Mouse (Mus musculus): ENCODE measurements around the gene Nat8f4. TPM values are rescaled to one million over a fixed set of nuclear protein-coding genes. Genes with fewer than 3 reads are reported as not detected.
"Not testable (repeated sequence)": the region's sequence is repeated elsewhere in the genome, so short reads cannot be mapped to it uniquely, and the experiment has no call there.

Gene Nat8f4
- total RNA-seq, 4 experiments from 2014 or later: 0.80 to 1.6 (median 1.1) TPM

- no peak for DNase-seq (ENCODE audit: low spot score)
Measured at GRCm38 (mm10) chr6:85902303-85902702, 2.4 kb downstream of the Nat8f4 start.

GRCm38 (mm10) chr6:85898596-85899475, 5.8 kb downstream of the Nat8f4 start:
- not testable (repeated sequence) for DNase-seq (ENCODE audit: low spot score)

DNA sequence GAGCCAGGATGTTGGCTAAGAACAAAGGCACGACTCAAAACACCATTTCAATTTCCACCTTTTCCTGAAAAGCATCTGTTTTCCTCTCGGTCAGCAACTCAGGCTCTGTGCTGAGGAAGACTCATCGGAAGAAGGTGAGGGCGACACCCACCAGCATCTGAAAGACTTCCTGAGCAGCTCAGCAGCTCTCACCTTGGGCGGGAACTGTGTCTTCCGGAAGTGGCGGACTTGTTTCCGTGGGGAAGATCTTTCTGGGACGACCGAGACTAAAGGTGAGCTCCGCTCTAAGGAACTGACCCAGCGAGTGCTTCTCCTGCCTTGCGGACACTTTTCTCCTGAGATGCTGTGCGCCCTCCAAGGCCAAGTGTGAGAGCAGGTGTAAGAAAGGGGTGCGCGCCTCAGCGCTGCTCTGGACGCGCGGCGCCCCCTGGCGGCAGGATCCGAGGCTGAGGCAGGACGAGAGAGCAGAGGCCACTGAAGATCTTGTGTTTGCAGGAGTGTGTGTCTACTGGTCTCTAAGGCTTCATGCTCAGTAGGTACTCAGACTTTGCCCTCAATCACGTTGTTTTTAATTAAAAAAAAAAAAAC, 9.5 kb downstream of the Nat8f4 start:
- not testable (repeated sequence) for DNase-seq (ENCODE audit: low spot score)

GRCm38 (mm10) chr6:85888961-85889360, 15.7 kb downstream of the Nat8f4 start:
- DNase-seq (ENCODE audit: low spot score): no peak

- DNase-seq (ENCODE audit: low spot score): no peak
Measured at GRCm38 (mm10) chr6:85884311-85884710, 20.4 kb downstream of the Nat8f4 start.

DNA sequence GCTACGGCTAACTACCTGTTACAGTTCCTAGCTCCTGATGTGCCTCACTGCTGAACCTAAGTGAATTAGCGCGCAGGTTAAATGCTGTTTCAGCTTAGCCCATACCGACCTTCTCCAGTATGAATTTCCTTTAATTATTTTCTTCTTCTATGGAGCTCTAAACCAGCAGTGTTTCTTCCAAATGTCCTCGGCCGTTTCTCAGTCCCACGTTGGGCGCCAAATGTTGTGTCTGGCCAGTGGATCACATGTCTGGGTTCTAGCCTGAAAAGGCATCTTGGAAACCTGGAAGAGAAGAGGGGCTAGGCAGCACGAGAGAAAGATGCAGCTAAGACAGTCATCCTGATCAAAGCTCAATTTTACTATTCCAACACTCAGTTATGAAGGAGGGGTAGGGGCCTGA, 21.4 kb downstream of the Nat8f4 start:
- not testable (repeated sequence) for DNase-seq (ENCODE audit: low spot score)

- not testable (repeated sequence) for DNase-seq (ENCODE audit: low spot score)
Measured at GRCm38 (mm10) chr6:85869006-85869405, 35.7 kb downstream of the Nat8f4 start, which contains the start of gene Nat8f2. TSS of gene Nat8f2 (minus strand) at chr6:85869158.

DNA sequence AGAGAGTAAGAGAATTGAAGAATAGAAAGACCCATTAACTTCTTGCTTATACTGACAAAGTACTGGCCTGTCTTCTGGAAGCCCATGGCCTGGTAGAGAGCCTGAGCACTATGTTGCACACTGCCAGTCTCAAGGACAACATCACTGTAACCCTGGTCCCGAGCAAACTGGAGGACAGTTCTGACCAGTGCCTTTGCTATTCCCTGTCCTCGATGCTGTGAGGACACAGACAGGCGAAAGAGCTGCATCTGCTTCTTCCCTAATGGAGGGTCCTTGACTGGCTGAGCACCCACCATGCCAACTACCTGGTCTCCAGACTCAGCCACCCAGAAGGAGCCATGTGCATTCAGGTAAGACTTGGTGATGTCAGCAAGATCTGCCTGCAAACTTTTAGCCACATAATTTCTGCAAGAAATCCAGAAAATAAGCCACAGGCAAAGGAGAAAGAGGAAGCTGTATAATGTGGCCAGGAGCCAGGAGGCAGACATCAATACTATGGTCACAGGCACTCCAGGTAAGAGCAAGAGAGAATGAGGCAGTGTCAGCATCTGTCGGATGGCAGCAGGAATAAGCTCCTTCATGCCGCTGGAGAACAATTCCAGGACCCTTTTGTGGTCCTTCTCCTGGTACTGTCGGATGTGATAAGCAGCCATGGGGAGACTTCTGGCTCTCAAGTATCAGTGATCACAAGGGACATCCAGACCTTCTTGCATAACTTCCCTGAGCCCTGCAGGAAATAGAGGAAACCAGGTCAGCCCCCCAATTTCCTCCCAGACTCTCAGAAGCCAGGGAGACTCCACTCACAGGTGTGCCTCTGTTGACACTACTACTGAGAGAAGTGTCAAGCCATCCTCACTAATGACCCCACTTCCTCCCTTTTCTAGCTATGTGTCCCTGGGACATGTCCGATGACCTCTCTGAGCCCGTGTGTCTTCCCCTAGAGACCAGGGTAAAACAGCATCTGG, 36.7 kb downstream of the Nat8f4 start:
- no peak for DNase-seq (ENCODE audit: low spot score)

DNA sequence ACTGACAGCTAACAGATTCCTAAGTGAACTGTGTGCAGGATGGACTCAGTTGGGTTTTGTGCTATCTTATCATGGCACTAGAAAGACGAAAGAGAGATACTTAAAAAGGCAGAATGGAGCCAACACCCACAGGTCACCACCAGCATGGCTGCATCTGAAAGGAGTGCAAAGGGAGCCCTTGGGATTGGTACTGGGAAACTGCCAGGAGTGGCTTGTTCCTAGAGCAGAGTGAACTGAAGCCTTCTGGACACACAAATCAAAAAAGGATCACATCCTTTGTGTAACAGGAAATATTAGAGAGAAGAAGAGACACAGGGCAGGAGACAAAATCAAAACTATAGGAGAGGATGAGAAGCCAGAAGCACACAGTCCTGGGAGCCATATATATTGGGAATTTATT, 37.7 kb downstream of the Nat8f4 start:
- not testable (repeated sequence) for DNase-seq (ENCODE audit: low spot score)

DNA sequence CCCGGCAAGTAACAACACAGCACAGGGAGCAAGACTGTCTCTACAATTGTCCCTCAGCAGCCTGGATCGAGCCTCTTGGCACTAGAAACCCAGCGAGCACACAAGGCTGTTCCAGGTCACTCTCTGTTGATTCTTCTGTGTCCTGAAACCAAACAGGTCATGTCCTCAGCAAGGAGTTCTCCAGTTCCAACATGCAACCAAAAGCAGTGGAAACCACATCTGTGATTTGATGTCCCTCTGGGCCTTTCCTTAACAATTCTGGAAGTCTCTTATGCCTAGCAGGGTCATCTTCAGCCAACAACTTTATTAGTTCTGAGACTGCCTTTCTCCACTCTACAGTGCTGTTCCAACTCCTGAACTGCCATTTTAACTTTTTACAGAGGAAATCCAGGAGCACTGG, 38.5 kb downstream of the Nat8f4 start:
- DNase-seq (ENCODE audit: low spot score): not testable (repeated sequence)

- DNase-seq (ENCODE audit: low spot score): not testable (repeated sequence)
Measured at GRCm38 (mm10) chr6:85864900-85865639, 39.6 kb downstream of the Nat8f4 start.

GRCm38 (mm10) chr6:85863840-85864239, 40.8 kb downstream of the Nat8f4 start:
- DNase-seq (ENCODE audit: low spot score): no peak

DNA sequence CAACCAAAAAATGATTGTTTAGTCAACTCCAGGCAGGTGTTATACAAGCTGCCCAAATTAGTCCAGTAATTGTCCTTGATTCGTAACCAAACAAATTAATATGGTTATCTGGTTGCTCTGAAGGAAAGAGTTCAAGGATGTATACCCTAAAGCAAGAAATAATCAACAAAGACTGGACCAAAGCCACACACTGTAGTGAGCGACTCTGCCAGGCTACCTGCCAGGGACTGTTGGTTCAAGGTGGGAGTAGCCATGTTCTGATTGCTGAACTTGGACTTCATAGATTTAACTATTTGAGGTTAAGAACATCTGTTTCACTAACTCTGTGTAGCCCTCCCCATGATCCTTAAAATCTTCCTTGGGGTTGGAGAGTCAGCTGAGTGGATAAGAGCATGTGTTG, 41.5 kb downstream of the Nat8f4 start:
- DNase-seq (ENCODE audit: low spot score): no peak

GRCm38 (mm10) chr6:85862565-85862964, 42.1 kb downstream of the Nat8f4 start:
- DNase-seq (ENCODE audit: low spot score): no peak

DNA sequence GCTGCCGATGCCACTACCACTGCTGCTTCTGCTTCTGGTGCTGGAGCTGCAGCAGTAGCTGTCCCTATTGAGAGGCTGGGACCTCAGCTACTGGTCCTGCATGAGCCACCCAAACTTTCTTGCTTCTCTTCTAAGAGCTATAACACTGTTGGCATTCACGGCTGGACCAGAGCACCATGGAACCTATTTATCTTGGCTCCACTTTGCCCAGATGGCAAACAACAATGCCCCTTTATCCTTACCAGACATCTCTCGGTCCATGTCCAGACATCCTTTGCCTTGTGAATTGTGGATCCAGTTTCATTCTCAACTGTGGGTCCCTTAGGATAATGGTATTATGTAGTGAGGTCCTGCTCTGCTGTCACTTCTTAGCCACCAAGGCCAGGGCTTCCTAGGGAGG, 43.4 kb downstream of the Nat8f4 start:
- no peak for DNase-seq (ENCODE audit: low spot score)

GRCm38 (mm10) chr6:85856194-85856678, 48.4 kb downstream of the Nat8f4 start:
- peak; percentile 52 for DNase-seq (ENCODE audit: low spot score)

DNA sequence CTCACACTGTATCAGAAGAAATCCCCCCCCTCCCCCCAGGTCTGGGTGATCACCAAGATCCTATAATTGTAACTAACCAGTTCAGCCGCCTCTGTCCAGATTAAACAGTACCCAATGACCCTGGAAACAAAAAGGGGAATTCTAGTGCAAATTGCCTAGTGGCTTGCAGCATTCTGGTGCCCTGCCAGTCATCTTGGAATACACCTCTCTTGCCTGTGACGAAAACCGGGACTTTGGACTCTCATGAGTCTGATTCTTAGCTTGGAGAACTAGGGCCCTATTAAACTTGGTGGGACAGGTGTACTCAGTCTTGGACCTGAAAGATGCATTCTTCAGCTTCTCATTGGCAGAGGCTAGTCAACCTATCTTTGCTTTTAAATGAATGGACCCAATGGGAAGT, 51.2 kb downstream of the Nat8f4 start:
- DNase-seq (ENCODE audit: low spot score): no peak

DNA sequence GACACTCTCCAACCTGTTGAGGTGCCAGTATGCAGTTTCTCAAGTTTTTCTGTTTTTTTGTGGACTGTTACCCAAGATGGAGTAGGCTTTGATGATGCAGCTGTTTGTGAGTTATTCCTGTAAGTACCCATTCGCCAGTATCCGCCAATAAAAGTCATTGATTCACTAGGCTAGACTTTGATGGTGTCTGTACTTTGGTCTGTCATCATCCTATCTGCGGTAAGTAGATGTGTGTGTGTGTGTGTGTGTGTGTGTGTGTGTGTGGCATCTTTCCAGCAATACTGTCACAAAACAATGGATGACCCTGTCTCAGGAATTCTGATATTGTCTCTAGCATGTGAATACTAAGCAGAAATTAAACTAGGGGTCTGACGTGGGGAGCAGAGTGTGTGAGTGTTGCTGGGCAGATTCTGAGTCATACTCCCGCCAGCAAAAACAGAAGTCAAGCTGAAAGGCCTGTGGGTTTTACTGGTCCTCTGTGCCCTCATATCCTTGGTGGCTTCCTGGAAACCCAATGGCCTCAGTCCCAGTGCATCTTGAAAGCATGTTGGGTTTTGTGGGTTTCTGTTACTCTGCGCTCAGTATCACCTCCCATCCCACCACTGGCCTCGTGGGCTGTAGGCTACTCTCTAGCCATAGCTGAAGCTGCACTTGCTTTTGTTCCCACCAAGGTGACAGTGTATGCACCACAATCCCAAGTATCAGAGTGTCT, 53.5 kb downstream of the Nat8f4 start:
- DNase-seq (ENCODE audit: low spot score): no peak

GRCm38 (mm10) chr6:85849240-85849639, 55.4 kb downstream of the Nat8f4 start:
- no peak for DNase-seq (ENCODE audit: low spot score)
